Mouse (Mus musculus): ENCODE results near the gene Msantd1.

The Msantd1 gene

DNA sequence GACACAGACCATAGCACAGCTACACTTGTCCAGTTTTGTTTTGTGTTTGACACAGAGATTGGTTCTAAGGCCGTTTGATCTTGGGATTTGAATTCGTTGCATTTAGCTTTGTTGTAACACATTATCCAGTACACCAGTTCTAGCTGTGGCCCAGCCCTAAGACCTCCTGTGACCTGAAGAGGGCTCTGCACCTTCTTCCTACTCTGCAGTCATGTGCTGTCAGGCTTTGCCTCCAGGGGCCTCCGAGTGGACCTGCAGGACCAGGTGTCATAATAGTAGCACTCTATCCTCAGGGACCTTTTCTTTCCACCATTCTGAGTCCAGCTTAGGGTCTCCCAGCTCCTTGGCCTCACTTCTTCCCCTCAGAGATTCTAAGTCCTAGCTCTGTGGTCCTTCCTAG, 64.7 kb downstream of the Msantd1 start:
- no peak for DNase-seq (ENCODE audit: low read depth, low spot score)
